Mouse (Mus musculus) forebrain, embryonic 10.5 days (tissue): Measurements from ENCODE around the gene Agap2. TPM values are rescaled to one million over a fixed set of nuclear protein-coding genes. Genes with fewer than 3 reads are reported as not detected.
"Not testable (repeated sequence)": the region's sequence is repeated elsewhere in the genome, so short reads cannot be mapped to it uniquely, and the experiment has no call there.

Source experiments
- DNase-seq: peaks from one replicate; pipeline ENCODE4 v3.0.0-alpha.2; 2017; ENCODE audit warnings: low spot score; ENCODE audit errors: extremely low spot score
- H3K27ac ChIP-seq: fragments of 300-500 bp; sonication (generic); 2 replicates; pipeline ENCODE4 v1.5.1; 2016; ENCODE audit warnings: mild to moderate bottlenecking
- H3K27me3 ChIP-seq: fragments of 300-500 bp; sonication (generic); 2 replicates; pipeline ENCODE4 v1.6.1; 2016; ENCODE audit warnings: mild to moderate bottlenecking; ENCODE audit not compliant: poor library complexity, severe bottlenecking
- H3K36me3 ChIP-seq: fragments of 300-500 bp; sonication (generic); replicated peaks from 2 replicates; pipeline ENCODE4 v1.6.1; 2016; ENCODE audit warnings: mild to moderate bottlenecking, moderate library complexity
- H3K4me1 ChIP-seq: fragments of 300-500 bp; sonication (generic); 2 replicates; pipeline ENCODE4 v1.6.1; 2016
- H3K4me3 ChIP-seq: fragments of 300-500 bp; sonication (generic); 2 replicates; pipeline ENCODE4 v1.5.1; 2016; ENCODE audit warnings: mild to moderate bottlenecking, moderate library complexity
- H3K9me3 ChIP-seq: fragments of 300-500 bp; sonication (generic); 2 replicates; pipeline ENCODE4 v1.6.1; 2016; ENCODE audit warnings: mild to moderate bottlenecking, moderate library complexity
- WGBS: fragments of 180-500 bp; shearing (Covaris S2); methylation state at CpG from one replicate; pipeline ENCODE4 v1.1.7; 2016; 5-methylcytosine and 5-hydroxymethylcytosine counted together
- polyA plus RNA-seq: library from polyadenylated mRNA; unstranded; fragments of >200 nt; fragmentation: Nextera tagmentation; extraction: Ambion mirVana; gene quantifications from 2 replicates; pipeline ENCODE4 v1.2.1, GENCODE M21; 2016

The Agap2 gene
- polyA plus RNA-seq, 1 experiment from 2014 or later: 0.10 TPM

DNA sequence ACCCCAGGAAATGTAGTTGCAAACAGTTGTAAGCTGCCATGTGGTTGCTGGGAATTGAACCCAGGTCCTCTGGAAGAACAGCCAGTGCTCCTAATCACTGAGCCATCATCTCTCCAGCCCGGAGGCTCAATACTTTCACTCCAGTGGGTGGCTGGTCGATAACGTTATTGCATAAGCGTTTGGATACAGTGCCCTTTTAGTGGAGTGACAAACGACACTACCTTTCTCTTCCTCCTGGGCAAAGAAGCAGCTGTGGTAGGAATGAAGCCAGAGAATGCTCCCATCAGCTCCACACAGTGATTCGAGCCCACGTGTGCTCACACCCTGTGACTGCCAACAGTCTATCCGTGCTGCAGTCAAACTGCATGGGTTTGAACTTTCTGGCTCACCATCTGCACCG is 3.9 kb upstream of the Agap2 start:
- H3K27ac ChIP-seq: peak overlapping the region; percentile 92; the same call in 1 of the 2 replicates

DNA sequence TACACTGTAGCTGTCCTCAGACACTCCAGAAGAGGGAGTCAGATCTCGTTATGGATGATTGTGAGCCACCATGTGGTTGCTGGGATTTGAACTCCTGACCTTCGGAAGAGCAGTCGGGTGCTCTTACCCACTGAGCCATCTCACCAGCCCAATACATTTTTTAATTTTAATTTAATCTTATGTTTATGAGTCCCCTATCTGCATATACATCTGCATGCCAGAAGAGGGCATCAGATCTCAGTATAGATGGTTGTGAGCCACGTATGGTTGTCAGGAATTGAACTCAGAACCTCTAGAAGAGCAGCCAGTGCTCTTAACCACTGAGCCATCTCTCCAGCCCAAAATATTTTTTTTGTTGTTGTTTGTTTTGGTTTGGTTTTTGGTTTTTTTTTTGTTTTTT is 2.8 kb upstream of the Agap2 start:
- not testable (repeated sequence) for H3K4me3 ChIP-seq, H3K9me3 ChIP-seq, DNase-seq, H3K27ac ChIP-seq
- H3K36me3 ChIP-seq: peaks cover 16% of the 10 kb centered on the region
- WGBS: 89% methylated on average over 4 of the region's 4 CpGs
- peaks cover 22% of the 10 kb centered on the region for H3K27me3 ChIP-seq
- H3K4me1 ChIP-seq: peaks cover 43% of the 10 kb centered on the region

More for the DNA sequence above, 3.9 kb upstream of the Agap2 start:
- Histone ChIP-seq H3K4me1 (peaks cover 47% of the 10 kb centered on the region), H3K36me3 (peaks cover 27% of the 10 kb centered on the region), H3K4me3 (peak overlapping the region; percentile 66), H3K27me3 (peaks cover 12% of the 10 kb centered on the region; the same call in 1 of the 2 replicates), H3K9me3 (no peaks in the 10 kb centered on the region)
- 86% methylated on average over 9 of the region's 9 CpGs for WGBS
- DNase-seq: no peak

DNA sequence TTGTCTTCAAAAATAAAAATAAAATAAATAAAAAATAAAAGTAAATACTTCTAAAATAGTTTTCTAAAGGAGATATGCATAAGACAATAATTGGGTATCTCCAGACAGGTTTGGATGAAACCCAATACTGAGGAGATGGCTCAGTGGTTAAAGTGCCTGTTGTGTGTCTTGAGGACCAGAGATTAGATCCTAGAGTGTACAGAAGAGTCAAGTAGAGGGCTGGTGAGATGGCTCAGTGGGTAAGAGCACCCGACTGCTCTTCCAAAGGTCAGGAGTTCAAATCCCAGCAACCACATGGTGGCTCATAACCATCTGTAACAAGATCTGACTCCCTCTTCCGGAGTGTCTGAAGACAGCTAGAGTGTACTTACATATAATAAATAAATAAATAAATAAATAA is 2.1 kb upstream of the Agap2 start:
- H3K36me3 ChIP-seq: not testable (repeated sequence)
- 92% methylated on average over 2 of the region's 2 CpGs for WGBS

DNA sequence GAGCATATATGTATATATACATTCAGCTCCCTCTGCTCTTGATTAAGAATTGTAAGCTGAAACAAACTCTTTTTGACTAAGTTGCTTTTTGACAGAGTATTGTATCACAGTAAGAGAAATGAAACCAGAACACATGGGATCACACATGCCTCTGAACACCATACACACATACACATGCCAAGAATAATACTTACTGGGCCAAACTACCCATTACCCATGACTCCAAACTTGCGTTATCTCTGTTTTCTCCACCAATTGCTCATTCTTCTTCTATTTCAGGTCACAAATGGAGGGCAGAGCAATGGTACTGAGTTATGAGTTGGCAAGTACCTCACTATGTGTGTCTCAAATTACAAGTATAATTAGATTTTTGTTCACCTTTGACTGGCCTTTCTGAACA is 1.1 kb upstream of the Agap2 start:
- DNase-seq: no peak
- Histone ChIP-seq H3K27me3 (peaks cover 39% of the 10 kb centered on the region), H3K36me3 (no peaks in the 10 kb centered on the region), H3K4me3 (no peak overlapping the region), H3K4me1 (peaks cover 43% of the 10 kb centered on the region), H3K9me3 (no peaks in the 10 kb centered on the region), H3K27ac (no peak overlapping the region)
- WGBS: 98% methylated on average over 1 of the region's 1 CpGs

More for the DNA sequence above, 2.1 kb upstream of the Agap2 start:
- Histone ChIP-seq H3K4me1 (peaks cover 43% of the 10 kb centered on the region), H3K27me3 (peaks cover 29% of the 10 kb centered on the region)
- not testable (repeated sequence) for DNase-seq, H3K9me3 ChIP-seq, H3K27ac ChIP-seq, H3K4me3 ChIP-seq

DNA sequence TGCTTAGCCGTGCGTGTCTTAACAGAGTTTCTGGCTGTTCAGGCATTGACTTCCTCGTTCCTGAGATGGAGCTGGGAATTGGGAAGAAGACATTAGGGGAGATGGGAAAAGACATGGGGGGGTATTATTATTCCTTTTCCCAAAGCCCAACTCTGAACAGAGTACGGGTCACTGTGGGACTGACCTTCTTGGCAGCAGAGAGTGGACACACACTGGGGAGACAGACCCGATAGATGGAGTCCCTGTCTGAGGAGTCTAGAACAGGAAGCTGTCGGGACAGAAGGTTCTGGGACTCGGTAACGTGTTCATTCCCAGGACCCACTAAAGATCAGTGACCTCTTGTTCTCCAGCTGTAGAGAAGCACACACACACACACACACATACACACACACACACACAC is 567 bp downstream of the Agap2 start:
- no peaks in the 10 kb centered on the region for H3K36me3 ChIP-seq
- H3K9me3 ChIP-seq: 0 out of 2 replicates have a peak, but pooled peaks cover 3% of the 10 kb centered on the region
- no peak overlapping the region for H3K4me3 ChIP-seq
- H3K27ac ChIP-seq: no peak overlapping the region
- peaks cover 50% of the 10 kb centered on the region for H3K4me1 ChIP-seq
- DNase-seq: no peak
- H3K27me3 ChIP-seq: peaks cover 56% of the 10 kb centered on the region
- WGBS: 76% methylated on average over 8 of the region's 8 CpGs

DNA sequence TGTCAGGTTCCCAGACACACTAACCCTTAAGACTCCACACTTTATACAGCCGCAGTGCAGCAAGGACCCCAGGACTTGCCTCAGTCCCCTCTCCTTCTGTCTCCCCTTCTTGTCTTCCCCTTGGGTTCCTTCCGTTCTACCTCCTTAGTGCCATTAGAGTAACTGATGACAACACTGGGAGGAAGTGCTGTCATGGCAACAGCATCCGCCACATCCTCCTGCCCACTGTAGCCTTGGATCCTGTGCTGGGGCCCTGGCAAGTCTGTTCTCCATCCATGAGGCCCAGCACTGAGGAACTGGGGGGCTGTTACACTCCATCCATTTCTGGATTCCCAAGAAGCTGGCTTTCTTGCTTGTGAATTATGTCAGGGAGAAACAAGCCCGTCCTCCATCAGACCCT is 998 bp downstream of the Agap2 start:
- Histone ChIP-seq H3K4me1 (peaks cover 50% of the 10 kb centered on the region), H3K27ac (no peak overlapping the region), H3K27me3 (peaks cover 60% of the 10 kb centered on the region), H3K4me3 (no peak overlapping the region), H3K36me3 (no peaks in the 10 kb centered on the region), H3K9me3 (0 out of 2 replicates have a peak, but pooled peaks cover 3% of the 10 kb centered on the region)
- WGBS: 58% methylated on average over 4 of the region's 4 CpGs
- DNase-seq: no peak

DNA sequence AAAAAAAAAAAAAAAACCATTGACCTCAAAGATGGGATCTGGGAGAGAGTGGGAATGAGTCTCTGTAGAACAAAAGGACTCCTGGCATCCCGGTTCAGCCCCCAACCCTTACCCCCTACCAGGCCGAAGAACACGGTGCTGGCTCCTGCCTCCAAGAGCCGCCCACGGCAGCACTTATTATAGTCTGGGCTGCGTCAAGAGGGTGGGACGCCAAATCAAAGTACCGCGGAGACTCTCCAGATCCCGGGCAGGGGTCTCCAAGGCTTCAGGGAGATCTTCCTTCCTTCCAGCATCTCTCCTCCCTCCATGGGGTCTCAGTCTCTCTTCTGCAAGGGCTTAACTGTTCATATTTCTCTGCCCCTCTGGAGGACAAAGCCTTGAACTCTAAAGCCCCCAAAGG is 2.4 kb downstream of the Agap2 start:
- 0 out of 2 replicates have a peak, but pooled peaks cover 3% of the 10 kb centered on the region for H3K9me3 ChIP-seq
- WGBS: 5% methylated on average over 10 of the region's 10 CpGs
- no peaks in the 10 kb centered on the region for H3K36me3 ChIP-seq
- H3K27ac ChIP-seq: 0 out of 2 replicates have a peak overlapping the region, but pooled peaks have one; percentile 25
- peaks cover 75% of the 10 kb centered on the region for H3K27me3 ChIP-seq
- H3K4me1 ChIP-seq: peaks cover 59% of the 10 kb centered on the region
- peak overlapping the region; percentile 68 for H3K4me3 ChIP-seq
- no peak for DNase-seq

DNA sequence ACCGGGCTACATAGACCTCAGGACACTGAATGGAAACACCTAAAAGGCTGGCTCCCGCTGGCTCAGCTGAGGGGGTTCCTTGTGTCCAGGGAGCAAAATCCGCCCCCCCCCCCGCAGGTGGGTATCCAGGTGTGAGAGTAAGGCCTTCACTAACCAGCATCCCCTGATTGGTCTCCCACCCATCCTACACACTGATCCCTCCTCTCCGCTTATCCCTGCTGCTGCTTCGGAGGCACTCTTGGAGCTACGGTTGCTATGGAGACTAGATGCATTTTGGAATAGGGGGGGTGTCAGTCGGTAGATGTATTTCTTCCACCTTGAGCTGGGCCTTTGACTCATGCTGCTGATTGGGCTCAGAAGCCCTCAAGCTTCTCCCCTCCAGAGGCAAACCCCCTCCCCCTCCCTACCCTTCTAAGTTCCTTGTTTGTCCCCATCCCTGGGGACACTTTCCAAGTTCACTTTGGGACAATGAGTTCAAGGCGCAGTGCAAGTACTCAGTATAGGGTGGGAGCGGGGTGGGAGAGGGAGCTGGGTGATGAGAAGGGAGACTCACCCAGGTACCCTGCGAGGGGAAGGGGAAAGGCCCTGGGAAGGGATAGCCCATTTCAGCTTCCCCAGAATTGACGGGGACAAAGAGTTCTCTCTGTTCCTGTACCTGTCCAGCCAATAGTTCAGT is 3.1 kb downstream of the Agap2 start:
- H3K4me3 ChIP-seq: peak overlapping the region; percentile 68
- peak overlapping the region; percentile 76 for H3K27ac ChIP-seq
- no peak for DNase-seq
- H3K36me3 ChIP-seq: no peaks in the 10 kb centered on the region
- WGBS: 3% methylated on average over 12 of the region's 12 CpGs
- H3K4me1 ChIP-seq: peaks cover 59% of the 10 kb centered on the region
- H3K27me3 ChIP-seq: peaks cover 81% of the 10 kb centered on the region
- H3K9me3 ChIP-seq: 0 out of 2 replicates have a peak, but pooled peaks cover 3% of the 10 kb centered on the region

DNA sequence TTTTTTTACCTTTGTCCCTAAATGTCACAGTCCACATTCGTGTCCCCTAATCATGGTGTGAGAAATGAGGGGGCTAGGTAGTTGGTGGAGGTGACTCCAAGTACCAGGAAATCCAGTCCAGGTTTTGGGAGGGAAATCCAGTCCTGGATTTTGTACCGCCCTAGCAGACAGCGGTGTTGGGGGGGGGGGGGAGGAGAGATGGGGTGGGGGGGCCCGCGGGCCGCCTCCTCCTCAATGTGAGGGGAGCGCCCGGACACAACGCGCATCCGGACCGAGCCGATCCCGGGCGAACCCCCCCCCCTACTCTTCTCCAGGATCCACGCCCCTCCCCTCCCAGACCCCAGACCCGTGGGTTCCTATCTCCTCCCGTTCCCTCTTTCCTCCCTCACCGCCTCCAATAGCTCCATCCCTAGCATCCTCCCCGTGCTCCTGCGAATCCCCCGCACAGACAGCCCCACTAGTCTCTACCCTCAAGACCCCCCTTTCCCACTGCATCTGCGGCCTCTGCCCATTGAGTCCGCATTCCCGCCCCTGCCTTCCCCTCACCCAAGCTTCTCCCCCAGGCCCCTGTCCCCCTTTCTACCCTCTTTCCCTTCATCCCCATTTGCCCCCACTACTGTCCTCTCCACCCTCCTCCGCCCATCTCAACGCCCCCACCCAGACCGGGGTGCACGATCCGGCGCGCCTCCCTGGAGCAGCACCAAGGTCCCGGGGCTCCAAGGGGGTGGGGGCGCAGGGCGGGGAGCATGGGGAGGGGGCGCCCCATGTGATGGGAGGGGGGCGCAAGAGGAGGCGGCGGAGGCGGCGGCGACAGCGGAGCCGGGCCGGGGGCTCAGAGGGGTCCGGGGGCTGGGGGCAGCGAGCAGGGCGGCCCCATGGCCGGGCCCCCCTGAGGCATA is 3.8 kb downstream of the Agap2 start:
- Histone ChIP-seq H3K4me1 (peaks cover 59% of the 10 kb centered on the region), H3K27ac (peak overlapping the region; percentile 76), H3K27me3 (peaks cover 89% of the 10 kb centered on the region), H3K4me3 (peak overlapping the region; percentile 68), H3K36me3 (no peaks in the 10 kb centered on the region), H3K9me3 (0 out of 2 replicates have a peak, but pooled peaks cover 3% of the 10 kb centered on the region)
- 2% methylated on average over 48 of the region's 49 CpGs for WGBS
- DNase-seq: peak; percentile 68

DNA sequence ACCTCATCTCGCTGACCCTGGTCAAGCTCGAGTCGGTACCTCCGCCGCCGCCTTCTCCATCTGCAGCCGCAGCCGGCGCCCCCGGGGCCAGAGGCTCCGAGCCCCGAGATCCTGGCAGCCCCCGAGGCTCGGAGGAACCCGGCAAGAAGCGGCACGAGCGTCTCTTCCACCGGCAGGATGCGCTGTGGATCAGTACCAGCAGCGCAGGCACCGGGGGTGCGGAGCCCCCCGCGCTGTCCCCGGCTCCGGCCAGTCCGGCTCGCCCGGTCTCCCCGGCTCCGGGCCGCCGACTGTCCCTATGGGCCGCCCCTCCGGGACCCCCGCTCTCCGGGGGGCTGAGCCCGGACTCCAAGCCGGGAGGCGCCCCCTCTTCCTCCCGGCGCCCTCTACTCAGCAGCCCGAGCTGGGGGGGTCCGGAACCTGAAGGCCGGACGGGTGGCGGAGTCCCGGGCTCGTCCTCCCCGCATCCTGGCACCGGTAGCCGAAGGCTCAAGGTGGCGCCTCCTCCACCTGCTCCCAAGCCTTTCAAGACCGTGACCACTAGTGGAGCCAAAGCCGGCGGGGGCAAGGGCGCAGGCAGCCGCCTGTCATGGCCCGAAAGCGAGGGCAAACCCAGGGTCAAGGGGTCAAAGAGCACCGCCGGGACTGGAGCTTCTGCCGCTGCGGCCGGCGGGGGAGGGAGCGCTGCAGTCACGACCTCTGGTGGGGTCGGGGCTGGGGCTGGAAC is 4.7 kb downstream of the Agap2 start:
- Histone ChIP-seq H3K4me1 (peaks cover 59% of the 10 kb centered on the region), H3K4me3 (peak overlapping the region; percentile 68), H3K9me3 (0 out of 2 replicates have a peak, but pooled peaks cover 3% of the 10 kb centered on the region), H3K27me3 (peaks cover 98% of the 10 kb centered on the region), H3K27ac (peak overlapping the region; percentile 76), H3K36me3 (no peaks in the 10 kb centered on the region)
- peak; percentile 41 for DNase-seq
- WGBS: 1% methylated on average over 61 of the region's 70 CpGs

DNA sequence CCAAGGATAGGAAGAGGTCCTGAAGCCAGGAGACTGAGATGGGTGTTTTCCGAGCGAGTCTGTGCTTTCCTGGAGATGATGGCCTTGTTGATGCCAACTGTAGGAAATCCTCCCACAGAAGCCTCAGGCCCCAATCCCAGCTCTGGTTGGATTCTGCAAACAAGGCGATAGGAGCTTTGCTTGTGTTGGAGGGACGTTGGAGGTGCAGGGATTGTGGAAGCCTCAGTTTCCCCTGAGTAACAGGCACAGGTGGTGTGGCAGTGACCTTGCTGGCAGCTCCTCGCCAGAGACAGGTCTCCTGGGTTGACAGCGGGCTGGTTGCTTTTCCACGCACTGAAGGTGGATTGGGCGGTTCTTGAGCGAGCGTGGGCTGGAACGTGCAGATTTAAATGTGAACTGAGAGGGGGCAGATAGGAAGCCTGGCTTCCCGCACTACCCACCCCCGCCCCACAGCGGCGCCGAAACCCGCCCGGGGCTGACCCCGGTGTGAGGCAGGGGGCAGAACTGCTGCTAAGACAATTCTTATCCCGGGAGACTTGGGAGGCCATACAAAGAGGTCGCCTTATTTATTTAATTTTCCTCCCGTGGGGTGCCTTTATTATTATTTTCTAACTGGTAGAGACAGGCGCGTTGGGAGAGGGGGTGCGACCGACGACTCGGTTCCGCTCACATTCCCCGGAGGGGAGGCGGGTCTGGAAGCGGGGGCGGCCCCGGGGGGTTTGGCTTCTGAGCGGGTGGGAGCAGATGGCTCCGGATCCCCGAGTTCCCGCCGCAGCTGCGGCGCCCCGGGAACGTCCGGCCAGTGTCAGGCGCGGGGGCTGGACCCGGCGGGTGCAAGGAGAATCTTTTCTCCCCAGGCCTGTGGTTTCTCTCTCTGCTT is 6.1 kb downstream of the Agap2 start:
- peak; percentile 27 for DNase-seq
- H3K27me3 ChIP-seq: peaks cover 93% of the 10 kb centered on the region
- H3K4me1 ChIP-seq: peaks cover 53% of the 10 kb centered on the region
- H3K9me3 ChIP-seq: 0 out of 2 replicates have a peak, but pooled peaks cover 3% of the 10 kb centered on the region
- WGBS: 2% methylated on average over 48 of the region's 48 CpGs
- H3K36me3 ChIP-seq: no peaks in the 10 kb centered on the region
- peak overlapping the region; percentile 68 for H3K4me3 ChIP-seq
- no peak overlapping the region for H3K27ac ChIP-seq
